Mouse (Mus musculus) c-Kit-positive CD71-positive TER-119-negative erythroid progenitor cells, embryonic 14.5 days (primary cell): ENCODE measurements around the gene Mylk.
"Not testable (repeated sequence)": the region's sequence is repeated elsewhere in the genome, so short reads cannot be mapped to it uniquely, and the experiment has no call there.

Experiments
- DNase-seq: peaks from one replicate; pipeline ENCODE4 v3.0.0-alpha.2; 2013; ENCODE audit warnings: low read depth

Gene Mylk

GRCm38 (mm10) chr16:34745065-34745585, at the start of gene Mylk:
Gene Mylk, plus strand, starts transcription at chr16:34745210.
- DNase-seq: peak; percentile 20

GRCm38 (mm10) chr16:34698721-34699120, 46.3 kb upstream of the Mylk start:
- not testable (repeated sequence) for DNase-seq

GRCm38 (mm10) chr16:34700165-34700827, 44.7 kb upstream of the Mylk start:
- peak; percentile 59 for DNase-seq

DNA sequence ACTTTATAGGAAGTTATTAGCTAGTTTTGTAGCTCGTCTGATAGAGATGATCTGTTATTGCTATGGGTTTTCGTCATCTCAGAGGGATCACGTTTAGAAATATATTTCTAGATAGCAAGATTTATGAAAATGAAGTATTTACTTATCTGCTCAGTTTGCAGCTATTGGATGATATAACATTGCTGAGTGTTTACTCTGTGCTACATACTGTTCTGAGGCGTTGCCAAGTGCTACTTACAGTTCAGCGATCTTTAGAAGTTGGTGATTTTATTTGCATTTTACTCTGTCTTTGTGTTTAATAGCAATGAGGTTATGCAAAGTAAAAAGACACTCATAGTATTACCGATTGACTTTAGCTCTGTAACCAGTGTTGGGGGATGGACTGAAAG, 44.2 kb upstream of the Mylk start:
- no peak for DNase-seq

GRCm38 (mm10) chr16:34706019-34706418, 39.0 kb upstream of the Mylk start:
- no peak for DNase-seq

GRCm38 (mm10) chr16:34706487-34706946, 38.5 kb upstream of the Mylk start:
- DNase-seq: no peak

- no peak for DNase-seq
These were observed 33.5 kb upstream of the Mylk start for GRCm38 (mm10) chr16:34711481-34711880.

DNA sequence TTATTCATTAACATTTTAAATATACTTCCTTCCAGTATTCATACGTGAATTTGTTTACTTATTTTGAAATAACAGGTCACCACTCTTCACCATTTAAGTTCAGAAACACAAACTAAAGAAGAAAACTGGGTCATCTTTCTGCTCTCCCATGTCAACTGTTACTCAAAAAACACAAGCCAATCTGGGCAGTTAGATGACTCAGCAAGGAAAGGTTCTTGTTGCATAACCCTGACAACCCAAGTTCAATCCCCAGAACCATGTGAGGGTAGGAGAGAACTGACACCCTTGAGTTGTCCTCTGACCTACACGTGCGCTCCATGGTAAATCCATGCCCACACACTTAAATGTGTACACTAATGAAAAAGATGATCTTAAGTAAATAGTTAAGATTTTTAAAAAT, 19.9 kb upstream of the Mylk start:
- no peak for DNase-seq

GRCm38 (mm10) chr16:34728610-34729009, 16.4 kb upstream of the Mylk start:
- not testable (repeated sequence) for DNase-seq

- DNase-seq: no peak
These were observed 15.6 kb upstream of the Mylk start for GRCm38 (mm10) chr16:34729371-34729770.

DNA sequence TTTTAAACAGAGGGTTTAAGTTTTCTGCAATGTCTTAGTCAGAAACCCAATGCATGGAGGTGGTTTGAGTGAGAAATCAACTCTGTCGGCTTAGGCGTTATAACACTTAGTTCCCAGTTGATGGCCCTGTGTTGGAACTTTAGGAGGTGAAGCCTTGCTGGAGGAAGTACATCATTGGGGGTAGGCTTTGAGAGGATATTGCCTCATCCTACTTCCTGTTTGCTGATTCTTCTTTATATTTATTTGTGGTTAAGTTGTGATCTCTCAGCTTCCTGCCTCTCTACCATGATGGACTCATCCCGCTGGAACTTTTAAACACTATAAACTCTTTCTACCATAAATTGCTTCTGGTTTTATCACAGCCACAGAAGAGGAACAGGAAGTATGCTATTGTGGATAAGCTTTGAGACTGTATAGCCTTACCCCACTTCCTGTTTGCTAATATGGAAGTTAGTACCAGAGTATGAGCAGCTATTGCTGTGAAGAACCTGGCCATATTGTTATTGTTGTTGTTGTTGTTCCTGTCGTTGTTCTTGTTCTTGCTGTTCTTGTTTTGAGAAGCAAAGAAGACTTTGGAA, 6.3 kb upstream of the Mylk start:
- DNase-seq: no peak

- no peak for DNase-seq
These were observed 2.1 kb upstream of the Mylk start for GRCm38 (mm10) chr16:34742930-34743329.

- no peak for DNase-seq
These were observed 3.2 kb downstream of the Mylk start for GRCm38 (mm10) chr16:34748081-34748720.

DNA sequence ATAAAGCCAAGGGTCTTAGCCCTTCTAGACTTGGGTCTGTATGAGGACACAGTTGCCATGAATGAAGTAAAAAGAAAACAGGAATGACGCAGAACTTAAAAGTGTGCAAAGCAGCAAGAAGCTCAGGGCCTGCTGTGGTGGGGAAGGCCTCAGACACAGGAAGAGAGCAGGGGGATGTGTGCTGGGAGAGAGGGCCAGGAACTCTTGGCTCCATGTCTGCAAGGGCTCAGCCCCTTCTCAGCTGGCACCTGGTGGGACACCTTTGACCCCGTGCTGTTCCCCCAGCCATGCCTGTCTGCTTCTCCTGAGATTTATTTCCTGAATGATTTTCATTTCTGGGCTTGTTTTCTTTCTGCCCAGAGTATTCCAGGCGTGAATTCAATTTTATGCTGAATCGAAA, 4.5 kb downstream of the Mylk start:
- no peak for DNase-seq

DNA sequence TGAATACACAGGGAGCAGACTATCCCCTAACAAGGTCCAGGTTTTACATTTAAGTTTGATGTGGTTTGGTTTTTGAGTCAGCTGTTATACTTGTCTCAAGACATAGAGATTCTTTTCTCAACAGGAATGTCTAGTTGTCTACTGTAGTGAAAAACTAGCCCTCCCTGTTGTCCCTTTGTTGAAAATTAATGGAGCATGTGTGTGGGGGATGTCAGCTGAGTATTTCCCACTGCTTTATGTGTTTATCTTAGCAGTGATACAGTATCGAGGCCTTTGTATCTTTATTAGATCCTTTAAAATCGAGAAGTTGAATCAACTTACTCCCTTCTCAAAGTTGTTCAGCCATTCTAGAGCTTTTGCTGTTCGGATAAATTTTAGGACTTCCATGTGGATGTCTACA, 7.0 kb downstream of the Mylk start:
- no peak for DNase-seq

- DNase-seq: no peak
These were observed 8.0 kb downstream of the Mylk start for GRCm38 (mm10) chr16:34752977-34753376.

- DNase-seq: no peak
These were observed 12.0 kb downstream of the Mylk start for GRCm38 (mm10) chr16:34756991-34757390.

- no peak for DNase-seq
These were observed 13.2 kb downstream of the Mylk start for GRCm38 (mm10) chr16:34758205-34758604.

DNA sequence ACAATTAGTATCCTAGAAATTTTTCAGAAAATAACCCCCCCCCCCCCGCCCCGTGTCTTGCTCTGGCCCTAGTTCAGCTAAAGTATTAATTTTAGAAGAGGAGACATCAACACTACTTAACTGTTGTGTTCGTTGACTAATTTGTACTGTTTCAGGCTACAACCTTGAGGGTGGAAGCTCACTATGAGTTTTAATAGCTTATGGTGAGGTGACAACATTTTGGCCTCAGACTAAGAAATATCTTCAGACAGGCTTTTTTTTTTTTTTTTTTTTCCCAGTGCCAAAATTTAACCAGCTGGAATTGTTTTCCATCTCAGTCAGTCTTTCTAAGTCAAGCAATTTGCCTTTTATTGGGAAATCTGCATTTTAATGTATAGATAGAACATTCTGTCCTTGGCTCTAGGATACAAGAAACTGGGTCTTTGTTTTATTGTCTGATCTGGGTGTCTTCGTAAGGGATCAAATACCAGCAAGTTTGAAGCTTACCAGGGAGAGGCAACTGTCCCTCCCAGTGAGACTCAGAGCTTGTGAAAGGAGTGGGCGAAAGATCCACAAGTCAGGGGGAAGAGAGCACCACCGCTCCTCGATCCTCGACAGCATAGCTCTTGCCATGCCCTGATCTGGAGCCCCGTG, 19.1 kb downstream of the Mylk start:
- no peak for DNase-seq

- no peak for DNase-seq
These were observed 20.7 kb downstream of the Mylk start for GRCm38 (mm10) chr16:34765666-34766065.

DNA sequence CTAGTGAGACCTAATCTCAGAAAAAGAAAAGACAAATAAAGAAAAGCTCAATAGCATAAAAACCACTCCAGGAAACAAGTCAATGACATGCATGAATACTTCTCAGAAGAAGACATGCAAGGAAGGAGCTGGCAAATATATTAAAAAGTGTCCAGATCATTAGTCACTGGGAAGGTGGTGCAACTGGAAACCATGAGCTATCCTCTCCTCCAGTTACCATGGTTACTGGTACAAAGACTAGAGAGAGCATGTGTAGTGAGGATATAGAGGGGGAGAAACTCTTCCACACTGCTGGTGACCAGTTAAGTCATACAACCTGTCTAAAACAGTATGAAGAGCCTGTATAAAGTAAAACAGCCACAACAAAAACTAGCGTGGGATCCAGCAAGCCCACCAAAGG, 21.2 kb downstream of the Mylk start:
- DNase-seq: no peak

DNA sequence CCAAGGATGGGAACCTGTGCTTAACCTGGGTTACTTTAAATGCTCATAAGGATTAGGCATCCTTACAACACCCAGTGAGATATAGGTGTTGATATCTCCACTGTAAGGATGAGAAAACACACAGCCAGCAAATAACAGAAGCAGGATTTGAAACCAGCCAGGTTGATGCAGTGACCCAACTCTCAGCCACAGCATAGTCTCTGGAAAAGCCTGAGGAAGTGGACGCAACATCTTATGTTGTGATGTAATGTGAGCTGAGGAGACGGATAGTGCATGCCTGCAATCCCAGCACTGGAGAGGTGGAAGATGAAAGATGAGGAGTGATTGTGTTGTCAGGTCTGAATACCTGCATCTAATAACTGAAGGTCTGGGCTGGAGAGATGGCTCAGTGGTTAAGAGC, 22.4 kb downstream of the Mylk start:
- no peak for DNase-seq

- no peak for DNase-seq
These were observed 23.4 kb downstream of the Mylk start for GRCm38 (mm10) chr16:34768436-34768835.
